Mouse (Mus musculus) thymus, adult 2 months (tissue): ENCODE measurements around the gene Olfr1414. TPM values are rescaled to one million over a fixed set of nuclear protein-coding genes. Genes with fewer than 3 reads are reported as not detected.
A peak's percentile ranks its signal among the peaks of the same experiment; 100 is the strongest.
"Not testable (repeated sequence)": the region's sequence is repeated elsewhere in the genome, so short reads cannot be mapped to it uniquely, and the experiment has no call there.

Experiments
- DNase-seq: peaks from one replicate; pipeline ENCODE4 v3.0.0; 2021
- H3K27ac ChIP-seq: fragments of 200-500 bp; 2 replicates; pipeline ENCODE4 v1.5.1; 2012; ENCODE audit warnings: low read length, control low read depth; ENCODE audit not compliant: control insufficient read depth, insufficient read depth
- H3K27me3 ChIP-seq: fragments of 200-500 bp; 2 replicates; pipeline ENCODE4 v1.6.1; 2012; ENCODE audit warnings: mild to moderate bottlenecking, low read length, moderate library complexity, mixed read lengths; ENCODE audit not compliant: control insufficient read depth, insufficient read depth
- H3K36me3 ChIP-seq: fragments of 200-500 bp; 2 replicates; pipeline ENCODE4 v1.6.1; 2012; ENCODE audit warnings: mild to moderate bottlenecking, low read length, moderate library complexity; ENCODE audit not compliant: control insufficient read depth, insufficient read depth
- H3K4me1 ChIP-seq: fragments of 200-500 bp; replicated peaks from 2 replicates; pipeline ENCODE4 v1.6.1; 2012; ENCODE audit warnings: low read length; ENCODE audit not compliant: control insufficient read depth, insufficient read depth
- H3K4me3 ChIP-seq: fragments of 200-500 bp; 2 replicates; pipeline ENCODE4 v1.5.1; 2012; ENCODE audit warnings: mild to moderate bottlenecking, low read length, control low read depth, moderate library complexity; ENCODE audit not compliant: control insufficient read depth, insufficient read depth
- CTCF ChIP-seq: fragments of 200-500 bp; IDR thresholded peaks from 2 replicates; pipeline ENCODE4 v1.5.1; 2012; ENCODE audit warnings: mild to moderate bottlenecking, control low read depth, low read length, moderate library complexity, borderline replicate concordance; ENCODE audit not compliant: control insufficient read depth, poor library complexity, insufficient read depth; ENCODE audit errors: extremely low read depth
- POLR2A ChIP-seq: fragments of 200-500 bp; IDR thresholded peaks from 2 replicates; pipeline ENCODE4 v1.6.1; 2012; ENCODE audit warnings: mild to moderate bottlenecking, low read length, control low read depth, moderate library complexity; ENCODE audit not compliant: control insufficient read depth, poor library complexity, insufficient read depth; ENCODE audit errors: extremely low read depth
- WGBS: fragments of 180-500 bp; shearing (Covaris S2); methylation state at CpG from one replicate; pipeline ENCODE4 v1.1.7; 2018; 5-methylcytosine and 5-hydroxymethylcytosine counted together
- polyA plus RNA-seq: library from polyadenylated mRNA; depleted of rRNA; stranded (reverse); fragments of >200 nt; gene quantifications from 2 replicates; pipeline ENCODE4 v1.2.3, GENCODE M21; 2012

Gene Olfr1414
- polyA plus RNA-seq, 1 experiment: not detected

- Histone ChIP-seq H3K27ac (no peak overlapping the region), H3K27me3 (no peaks in the 10 kb centered on the region), H3K4me3 (no peak overlapping the region), H3K4me1 (no peaks in the 10 kb centered on the region), H3K36me3 (no peaks in the 10 kb centered on the region)
- no peak for DNase-seq
- TF ChIP-seq CTCF (no peak), POLR2A (no peak)
- WGBS: 54% methylated on average over 11 of the region's 11 CpGs
Observed at GRCm38 (mm10) chr1:92515390-92515789, 3.1 kb downstream of the Olfr1414 start.

- H3K27ac ChIP-seq, H3K36me3 ChIP-seq, H3K4me3 ChIP-seq, H3K27me3 ChIP-seq, H3K4me1 ChIP-seq, DNase-seq: not testable (repeated sequence)
- WGBS: 88% methylated on average over 5 of the region's 5 CpGs
Observed at GRCm38 (mm10) chr1:92511646-92512045, 6.8 kb downstream of the Olfr1414 start.

GRCm38 (mm10) chr1:92496001-92496400 is 22.5 kb downstream of the Olfr1414 start, which contains the start of gene Olfr1415:
Gene Olfr1415, minus strand, starts transcription at chr1:92496101.
- Histone ChIP-seq H3K4me1 (no peaks in the 10 kb centered on the region), H3K36me3 (no peaks in the 10 kb centered on the region), H3K4me3 (no peak within 1 kb of the TSS), H3K27me3 (no peaks in the 10 kb centered on the region), H3K27ac (no peak within 1 kb of the TSS)
- no peak for DNase-seq
- 82% methylated on average over 2 of the region's 2 CpGs for WGBS
- no peak for TF ChIP-seq POLR2A
- TF ChIP-seq CTCF: no peak

- H3K27ac ChIP-seq: no peak within 1 kb of the TSS
- H3K36me3 ChIP-seq: no peaks in the 10 kb centered on the region
- H3K4me1 ChIP-seq: no peaks in the 10 kb centered on the region
- TF ChIP-seq CTCF (no peak), POLR2A (no peak)
- H3K27me3 ChIP-seq: no peaks in the 10 kb centered on the region
- no peak for DNase-seq
- H3K4me3 ChIP-seq: no peak within 1 kb of the TSS
Observed at GRCm38 (mm10) chr1:92485013-92485412, 33.4 kb downstream of the Olfr1414 start, which contains the start of gene Olfr1416. Gene Olfr1416, minus strand, starts transcription at chr1:92485113.

GRCm38 (mm10) chr1:92474066-92474578 is 44.3 kb downstream of the Olfr1414 start:
- peak overlapping the region; percentile 22 for H3K27ac ChIP-seq
- H3K4me3 ChIP-seq: peak overlapping the region; percentile 44
- H3K36me3 ChIP-seq: no peaks in the 10 kb centered on the region; the same call in 1 of the 2 replicates
- 5% methylated on average over 10 of the region's 10 CpGs for WGBS
- H3K27me3 ChIP-seq: no peaks in the 10 kb centered on the region
- TF ChIP-seq POLR2A (no peak; the same call in 1 of the 2 replicates), CTCF (no peak)
- peaks cover 7% of the 10 kb centered on the region for H3K4me1 ChIP-seq
- no peak for DNase-seq

DNA sequence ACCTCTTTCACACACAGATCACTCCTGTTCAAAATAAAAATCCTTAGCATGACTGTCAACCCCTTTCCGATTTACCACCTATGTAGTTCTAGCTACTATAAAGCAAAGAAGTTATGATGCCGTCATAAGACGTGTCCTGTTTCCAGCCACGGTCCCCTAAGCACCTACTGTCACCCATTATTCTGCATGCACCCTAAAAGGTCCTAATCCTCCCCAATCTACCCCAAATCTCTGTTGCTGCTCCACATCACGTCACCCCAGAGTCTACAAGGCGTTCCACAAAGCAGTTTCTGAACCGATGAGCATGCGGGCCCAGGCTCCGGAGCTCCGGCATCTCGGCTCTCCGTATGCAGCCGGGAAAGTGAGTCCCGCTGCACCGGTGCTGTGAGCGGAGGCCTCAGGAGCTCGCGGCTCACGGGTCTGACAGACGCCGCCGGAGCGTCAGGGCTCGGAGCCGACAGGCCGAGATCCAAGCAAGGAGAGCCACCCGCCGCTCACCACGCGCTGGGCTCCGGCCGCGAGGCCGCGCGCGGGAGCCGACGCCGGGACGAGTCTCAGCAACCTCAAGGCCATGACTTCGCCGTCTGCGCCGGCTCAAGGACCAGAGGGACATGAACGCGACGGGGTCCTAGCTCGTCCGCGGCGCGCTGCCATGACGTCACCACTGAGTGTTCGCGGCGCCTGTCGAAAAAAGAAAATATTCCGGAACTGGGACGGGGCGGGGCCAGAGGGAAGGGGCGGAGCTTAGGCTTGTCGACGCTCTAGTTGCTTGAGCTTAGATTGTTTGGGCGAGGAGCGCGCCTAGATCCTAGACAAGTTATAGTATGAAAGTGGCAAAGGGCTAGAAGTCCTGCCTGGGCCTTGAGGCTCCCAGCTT is 45.1 kb downstream of the Olfr1414 start, which contains the start of gene Ndufa10:
Gene Ndufa10 (minus strand): TSS at position 696 of the 877 bp plus-strand sequence.
- Histone ChIP-seq H3K4me3 (peak within 1 kb of the TSS; percentile 67), H3K36me3 (no peaks in the 10 kb centered on the region; the same call in 1 of the 2 replicates), H3K4me1 (peaks cover 10% of the 10 kb centered on the region), H3K27ac (peak within 1 kb of the TSS; percentile 22), H3K27me3 (no peaks in the 10 kb centered on the region)
- DNase-seq: peak; percentile 93
- TF ChIP-seq CTCF (no peak), POLR2A (peak; percentile 62)
- under 1% methylated on average over 67 of the region's 67 CpGs for WGBS

- peak; percentile 9 for DNase-seq
Observed at GRCm38 (mm10) chr1:92468891-92469290, 49.6 kb downstream of the Olfr1414 start.

More at GRCm38 (mm10) chr1:92468891-92469290, 49.6 kb downstream of the Olfr1414 start:
- Histone ChIP-seq H3K27ac (peak overlapping the region; percentile 59), H3K36me3 (peaks cover 16% of the 10 kb centered on the region), H3K4me1 (peaks cover 7% of the 10 kb centered on the region), H3K4me3 (no peak overlapping the region), H3K27me3 (no peaks in the 10 kb centered on the region)
- TF ChIP-seq CTCF: no peak
- TF ChIP-seq POLR2A: no peak
- 7% methylated on average over 4 of the region's 4 CpGs for WGBS
